Mouse (Mus musculus) large intestine, adult 2 months (tissue): ENCODE results near the gene Bcat2. TPM values are rescaled to one million over a fixed set of nuclear protein-coding genes. Genes with fewer than 3 reads are reported as not detected.

Experiments
- DNase-seq: peaks from one replicate; pipeline ENCODE4 v3.0.0-alpha.2; 2012; ENCODE audit warnings: low read depth, low spot score
- WGBS: fragments of 180-500 bp; shearing (Covaris S2); methylation state at CpG from one replicate; pipeline ENCODE4 v1.1.7; 2018; 5-methylcytosine and 5-hydroxymethylcytosine counted together
- polyA plus RNA-seq: library from polyadenylated mRNA; depleted of rRNA; stranded (reverse); fragments of >200 nt; gene quantifications from 2 replicates; pipeline ENCODE4 v1.2.3, GENCODE M21; 2012

The Bcat2 gene
- polyA plus RNA-seq, 1 experiment = 40.9 TPM

GRCm38 (mm10) chr7:45549641-45550436 lies 20.1 kb upstream of the Bcat2 start:
- WGBS = 92% methylated on average over 16 of the region's 16 CpGs
- DNase-seq = no peak

- DNase-seq = no peak
- 79% methylated on average over 11 of the region's 11 CpGs for WGBS
Observed at GRCm38 (mm10) chr7:45550821-45551511, 19.0 kb upstream of the Bcat2 start.

DNA sequence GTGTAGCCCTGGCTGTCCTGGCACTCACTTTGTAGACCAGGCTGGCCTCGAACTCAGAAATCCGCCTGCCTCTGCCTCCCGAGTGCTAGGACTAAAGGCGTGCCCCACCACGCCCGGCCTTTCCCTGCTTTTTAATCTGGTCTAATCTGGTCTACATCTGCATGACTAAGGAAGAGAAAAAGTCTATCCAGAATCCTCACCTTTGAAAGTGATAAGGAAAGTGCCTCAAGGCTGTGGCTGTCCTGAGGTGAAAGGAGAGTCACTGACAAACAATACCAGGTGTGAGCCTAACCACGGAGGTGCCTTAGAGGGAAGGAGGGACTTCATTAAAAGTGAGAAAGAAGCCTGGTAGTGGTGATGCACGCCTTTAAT lies 18.5 kb upstream of the Bcat2 start:
- 75% methylated on average over 8 of the region's 8 CpGs for WGBS

DNA sequence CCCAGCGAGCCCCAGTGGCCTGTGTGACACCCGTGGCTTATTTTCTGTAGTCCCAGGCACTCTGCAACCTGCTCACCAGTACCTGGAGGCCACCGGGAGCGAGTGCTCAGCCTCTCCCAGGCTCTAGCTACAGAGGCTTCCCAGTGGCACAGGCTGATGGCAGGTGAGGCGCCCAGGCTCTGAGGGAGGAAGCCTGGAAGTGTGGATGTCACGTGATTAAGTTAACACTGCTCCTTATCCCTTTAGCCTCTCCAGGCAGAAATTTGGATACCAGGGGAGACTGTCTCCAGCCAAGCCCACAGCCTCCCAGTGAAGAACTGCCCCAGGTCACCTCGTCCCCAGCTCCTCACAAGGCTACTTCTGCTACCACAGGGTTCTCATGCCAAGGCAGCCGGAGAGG lies 16.4 kb upstream of the Bcat2 start:
- 76% methylated on average over 8 of the region's 8 CpGs for WGBS
- no peak for DNase-seq

More for the DNA sequence above, 18.5 kb upstream of the Bcat2 start:
- no peak for DNase-seq

DNA sequence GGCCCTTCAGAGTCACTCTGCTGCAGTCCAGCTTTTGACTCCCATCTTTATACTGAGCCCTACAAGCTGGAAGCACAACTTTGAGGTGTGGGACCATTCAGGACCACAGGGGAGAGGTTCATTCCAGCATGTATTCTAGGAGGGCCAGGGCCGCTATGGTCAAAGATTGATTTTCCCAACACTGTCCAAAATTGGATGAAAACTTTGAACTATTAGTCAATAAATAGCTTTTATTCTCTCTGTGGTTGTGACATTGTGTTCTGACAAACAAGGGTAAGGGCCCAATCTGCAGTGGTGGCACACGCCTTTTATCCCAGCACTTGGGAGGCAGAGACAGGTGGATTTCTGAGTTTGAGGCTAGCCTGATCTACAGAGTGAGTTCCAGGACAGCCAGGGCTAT lies 16.0 kb upstream of the Bcat2 start:
- DNase-seq = no peak
- WGBS = 91% methylated on average over 2 of the region's 2 CpGs

GRCm38 (mm10) chr7:45554744-45555143 lies 15.2 kb upstream of the Bcat2 start, which contains the start of gene Hsd17b14:
TSS of gene Hsd17b14 (plus strand) at chr7:45554893.
- WGBS = 52% methylated on average over 8 of the region's 8 CpGs
- DNase-seq = no peak

GRCm38 (mm10) chr7:45555787-45556186 lies 14.2 kb upstream of the Bcat2 start:
- 26% methylated on average over 8 of the region's 8 CpGs for WGBS
- no peak for DNase-seq

- no peak for DNase-seq
- WGBS = 12% methylated on average over 6 of the region's 6 CpGs
Observed at GRCm38 (mm10) chr7:45558907-45559306, 11.0 kb upstream of the Bcat2 start.

GRCm38 (mm10) chr7:45560241-45560640 lies 9.7 kb upstream of the Bcat2 start:
- DNase-seq = no peak
- WGBS = 49% methylated on average over 7 of the region's 7 CpGs

GRCm38 (mm10) chr7:45560843-45561623 lies 8.9 kb upstream of the Bcat2 start:
- WGBS = 18% methylated on average over 17 of the region's 17 CpGs
- no peak for DNase-seq

DNA sequence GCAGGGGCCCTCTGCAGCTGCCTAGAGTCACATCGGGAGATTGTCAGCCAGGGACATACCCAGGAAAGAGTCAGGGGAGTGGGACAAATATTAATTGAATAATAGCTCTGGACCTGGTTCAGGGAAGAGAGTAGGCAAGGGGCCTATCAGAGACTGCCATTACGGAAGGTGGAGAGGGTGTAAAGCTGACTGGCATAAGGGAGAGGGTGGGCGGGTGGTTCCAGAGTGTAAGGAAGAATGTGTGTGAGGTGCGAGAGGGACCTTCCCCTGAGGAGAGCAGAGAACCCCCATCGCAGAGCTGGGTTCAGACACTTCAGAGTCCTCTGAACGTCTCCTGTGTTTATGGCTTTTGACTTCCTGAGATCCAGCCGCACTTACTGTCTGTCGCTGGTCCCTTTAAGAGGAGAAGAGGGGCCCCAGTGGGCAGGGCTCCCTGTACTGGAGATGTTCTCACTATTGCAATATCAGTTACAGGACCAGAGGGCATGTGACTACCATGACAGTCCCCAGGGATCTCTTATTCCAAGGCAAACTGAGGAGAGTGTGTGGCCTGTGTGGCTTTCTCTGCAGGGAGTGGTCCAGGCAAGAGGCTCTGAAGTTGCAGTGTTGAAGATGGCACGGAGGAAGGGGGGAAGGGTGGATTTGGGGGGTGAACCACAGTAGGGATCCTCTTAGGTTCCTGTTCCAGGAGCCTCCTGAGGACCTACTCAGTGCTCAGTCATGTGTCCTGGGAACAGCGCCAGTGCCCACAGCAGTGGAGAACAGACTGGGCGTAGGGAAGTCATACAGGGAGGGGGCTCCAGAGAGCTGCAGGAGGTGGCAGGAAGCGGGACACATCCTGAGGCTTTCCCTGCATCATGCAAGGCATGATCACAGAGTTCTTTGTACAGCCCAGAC lies 8.1 kb upstream of the Bcat2 start:
- 50% methylated on average over 12 of the region's 12 CpGs for WGBS
- no peak for DNase-seq

DNA sequence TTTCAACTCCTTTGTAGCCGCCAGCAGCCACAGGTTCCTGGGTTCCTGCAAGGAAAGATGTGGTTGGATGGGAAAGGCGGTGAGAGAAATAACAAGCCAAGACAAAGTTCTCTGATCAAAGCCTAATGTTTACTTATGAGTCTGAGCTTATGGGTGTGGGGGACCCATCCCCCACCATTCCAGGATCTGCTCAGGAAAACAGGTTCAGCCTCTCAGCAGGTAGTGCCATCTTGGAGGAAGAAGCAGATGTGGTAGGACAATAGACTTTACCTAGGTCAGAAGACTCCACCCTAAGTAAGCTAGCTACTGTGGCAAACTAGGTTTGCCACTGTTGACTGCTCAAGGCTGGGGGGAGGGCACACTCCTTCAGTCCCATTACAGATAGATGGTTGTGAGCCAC lies 5.1 kb upstream of the Bcat2 start:
- WGBS = 52% methylated on average over 2 of the region's 2 CpGs
- no peak for DNase-seq

GRCm38 (mm10) chr7:45565446-45565845 lies 4.5 kb upstream of the Bcat2 start:
- DNase-seq = no peak
- 93% methylated on average over 9 of the region's 9 CpGs for whole genome bisulfite sequencing

DNA sequence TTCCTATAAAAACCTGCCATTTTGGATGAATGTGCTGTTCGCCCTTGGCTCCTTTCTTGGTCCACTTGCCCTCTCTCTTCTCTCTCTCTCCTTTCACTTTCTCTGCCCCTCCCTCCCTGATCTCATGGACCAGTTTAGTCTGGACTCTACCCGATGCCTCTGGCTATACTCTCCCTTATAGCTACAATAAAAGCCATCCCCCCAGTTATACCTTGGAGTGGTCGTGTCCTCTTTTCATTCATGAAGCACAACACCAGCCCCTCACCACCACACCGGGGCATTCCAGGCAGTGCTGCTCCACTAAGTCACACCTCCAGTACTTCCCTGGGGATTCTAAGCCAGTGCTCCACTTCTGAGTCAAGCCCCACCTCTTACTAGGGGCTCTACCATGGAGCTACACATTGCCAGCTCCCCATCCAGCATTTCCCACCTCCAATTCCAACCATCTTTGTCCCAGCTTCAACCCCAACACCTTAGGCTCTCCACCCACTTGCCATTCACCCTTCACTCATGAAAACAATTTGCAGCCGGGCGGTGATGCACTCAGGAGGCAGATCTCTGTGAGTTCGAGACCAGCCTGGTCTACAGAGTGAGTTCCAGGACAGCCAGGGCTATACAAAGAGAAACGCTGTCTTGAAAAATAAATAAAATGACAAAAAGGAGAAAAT lies 2.7 kb upstream of the Bcat2 start:
- WGBS = 57% methylated on average over 8 of the region's 8 CpGs
- DNase-seq = no peak

GRCm38 (mm10) chr7:45567780-45568516 lies 2.0 kb upstream of the Bcat2 start:
- 1% methylated on average over 24 of the region's 24 CpGs for WGBS
- peak; percentile 91 for DNase-seq

GRCm38 (mm10) chr7:45568601-45569473 lies 1.1 kb upstream of the Bcat2 start:
- WGBS = 67% methylated on average over 10 of the region's 10 CpGs
- no peak for DNase-seq

GRCm38 (mm10) chr7:45571966-45572365 lies 2.0 kb downstream of the Bcat2 start:
- 30% methylated on average over 1 of the region's 1 CpGs for WGBS
- no peak for DNase-seq
